Mouse (Mus musculus) intestine, embryonic 14.5 days (tissue): ENCODE data around the gene S100a4. TPM values are rescaled to one million over a fixed set of nuclear protein-coding genes. Genes with fewer than 3 reads are reported as not detected.

Experiments
- ATAC-seq: fragments of 200-750 bp; cut with Nextera tagmentation; replicated peaks from 2 replicates; pipeline ENCODE4 v1.8.0; 2017; ENCODE audit warnings: low read depth, moderate number of reproducible peaks, moderate TSS enrichment, moderate library complexity; ENCODE audit not compliant: low FRiP score, low TSS enrichment
- DNase-seq: peaks from one replicate; pipeline ENCODE4 v3.0.0-alpha.2; 2018; ENCODE audit warnings: low spot score
- H3K27ac ChIP-seq: fragments of 300-500 bp; sonication (generic); 2 replicates; pipeline ENCODE4 v1.5.1; 2014; ENCODE audit warnings: low read depth, mild to moderate bottlenecking, control low read depth
- H3K27me3 ChIP-seq: fragments of 300-500 bp; sonication (generic); replicated peaks from 2 replicates; pipeline ENCODE4 v1.6.1; 2014; ENCODE audit warnings: low read length, control low read depth; ENCODE audit not compliant: control insufficient read depth, insufficient read depth
- H3K36me3 ChIP-seq: fragments of 300-500 bp; sonication (generic); 2 replicates; pipeline ENCODE4 v1.6.1; 2014; ENCODE audit warnings: low read length, control low read depth; ENCODE audit not compliant: control insufficient read depth, insufficient read depth
- H3K4me1 ChIP-seq: fragments of 300-500 bp; sonication (generic); replicated peaks from 2 replicates; pipeline ENCODE4 v1.6.1; 2014; ENCODE audit warnings: low read length, control low read depth, mixed read lengths; ENCODE audit not compliant: control insufficient read depth, insufficient read depth
- H3K4me2 ChIP-seq: fragments of 300-500 bp; sonication (generic); 2 replicates; pipeline ENCODE4 v1.6.1; 2014; ENCODE audit warnings: low read length
- H3K4me3 ChIP-seq: fragments of 300-500 bp; sonication (generic); 2 replicates; pipeline ENCODE4 v1.5.1; 2014; ENCODE audit warnings: low read depth, low read length, control low read depth, mixed read lengths
- H3K9ac ChIP-seq: fragments of 300-500 bp; sonication (generic); 2 replicates; pipeline ENCODE4 v1.6.1; 2014; ENCODE audit warnings: mild to moderate bottlenecking, low read length
- H3K9me3 ChIP-seq: fragments of 300-500 bp; sonication (generic); 2 replicates; pipeline ENCODE4 v1.6.1; 2016; ENCODE audit warnings: low read length, control low read depth; ENCODE audit not compliant: control insufficient read depth
- WGBS: fragments of 180-500 bp; shearing (Covaris S2); extraction: QIAGEN DNeasy Blood & Tissue Kit; methylation state at CpG from one replicate; pipeline ENCODE4 v1.1.7; 2014; 5-methylcytosine and 5-hydroxymethylcytosine counted together
- polyA plus RNA-seq: library from polyadenylated mRNA; unstranded; fragments of >200 nt; fragmentation: Nextera tagmentation; extraction: Ambion mirVana; gene quantifications from 2 replicates; pipeline ENCODE4 v1.2.1, GENCODE M21; 2014

Gene S100a4
- polyA plus RNA-seq, 1 experiment from 2014 or later: 4.1 TPM

- peak overlapping the region; percentile 39; the same call in 1 of the 2 replicates for H3K27ac ChIP-seq
These were observed 20.0 kb downstream of the S100a4 start for GRCm38 (mm10) chr3:90623435-90624071.

GRCm38 (mm10) chr3:90625496-90625895 is 21.9 kb downstream of the S100a4 start:
- WGBS: 75% methylated on average over 5 of the region's 5 CpGs
- H3K4me1 ChIP-seq: peaks cover 12% of the 10 kb centered on the region
- DNase-seq: no peak

More at GRCm38 (mm10) chr3:90623435-90624071, 20.0 kb downstream of the S100a4 start:
- Histone ChIP-seq H3K27me3 (no peaks in the 10 kb centered on the region), H3K36me3 (no peaks in the 10 kb centered on the region), H3K9ac (no peak overlapping the region), H3K4me2 (no peak overlapping the region), H3K4me1 (peaks cover 12% of the 10 kb centered on the region), H3K9me3 (no peaks in the 10 kb centered on the region), H3K4me3 (no peak overlapping the region)
- peak; percentile 86 for DNase-seq
- no peak for ATAC-seq
- 14% methylated on average over 2 of the region's 2 CpGs for WGBS

GRCm38 (mm10) chr3:90626266-90627021 is 22.9 kb downstream of the S100a4 start:
- 33% methylated on average over 9 of the region's 9 CpGs for WGBS
- H3K27ac ChIP-seq: peak overlapping the region; percentile 69
- no peak overlapping the region for H3K9ac ChIP-seq
- no peaks in the 10 kb centered on the region for H3K36me3 ChIP-seq
- peak overlapping the region; percentile 3 for H3K4me2 ChIP-seq
- ATAC-seq: peak; percentile 75
- H3K27me3 ChIP-seq: no peaks in the 10 kb centered on the region
- no peak for DNase-seq
- peaks cover 12% of the 10 kb centered on the region for H3K4me1 ChIP-seq
- no peak overlapping the region for H3K4me3 ChIP-seq
- H3K9me3 ChIP-seq: no peaks in the 10 kb centered on the region

More at GRCm38 (mm10) chr3:90625496-90625895, 21.9 kb downstream of the S100a4 start:
- no peaks in the 10 kb centered on the region for H3K36me3 ChIP-seq
- no peak overlapping the region for H3K4me3 ChIP-seq
- H3K9ac ChIP-seq: no peak overlapping the region
- no peak overlapping the region for H3K4me2 ChIP-seq
- H3K27ac ChIP-seq: peak overlapping the region; percentile 69; the same call in 1 of the 2 replicates
- no peak for ATAC-seq
- no peaks in the 10 kb centered on the region for H3K27me3 ChIP-seq
- H3K9me3 ChIP-seq: no peaks in the 10 kb centered on the region

GRCm38 (mm10) chr3:90627366-90627765 is 23.8 kb downstream of the S100a4 start:
- H3K9ac ChIP-seq: no peak overlapping the region

GRCm38 (mm10) chr3:90627807-90628206 is 24.2 kb downstream of the S100a4 start:
- WGBS: 58% methylated on average over 4 of the region's 4 CpGs
- no peaks in the 10 kb centered on the region for H3K27me3 ChIP-seq
- peaks cover 12% of the 10 kb centered on the region for H3K4me1 ChIP-seq
- DNase-seq: no peak
- H3K27ac ChIP-seq: no peak overlapping the region
- H3K36me3 ChIP-seq: no peaks in the 10 kb centered on the region
- ATAC-seq: no peak
- no peak overlapping the region for H3K9ac ChIP-seq
- no peak overlapping the region for H3K4me3 ChIP-seq
- H3K9me3 ChIP-seq: no peaks in the 10 kb centered on the region
- H3K4me2 ChIP-seq: no peak overlapping the region

More at GRCm38 (mm10) chr3:90627366-90627765, 23.8 kb downstream of the S100a4 start:
- ATAC-seq (no peak), DNase-seq (no peak)
- H3K27me3 ChIP-seq: no peaks in the 10 kb centered on the region
- peak overlapping the region; percentile 69 for H3K27ac ChIP-seq
- no peaks in the 10 kb centered on the region for H3K36me3 ChIP-seq
- 91% methylated on average over 5 of the region's 5 CpGs for WGBS
- no peaks in the 10 kb centered on the region for H3K9me3 ChIP-seq
- peaks cover 12% of the 10 kb centered on the region for H3K4me1 ChIP-seq
- H3K4me2 ChIP-seq: peak overlapping the region; percentile 3; the same call in 1 of the 2 replicates
- no peak overlapping the region for H3K4me3 ChIP-seq

- Histone ChIP-seq H3K4me1 (no peaks in the 10 kb centered on the region), H3K27ac (no peak overlapping the region), H3K9me3 (no peaks in the 10 kb centered on the region), H3K4me3 (no peak overlapping the region), H3K36me3 (no peaks in the 10 kb centered on the region), H3K27me3 (no peaks in the 10 kb centered on the region), H3K9ac (no peak overlapping the region), H3K4me2 (no peak overlapping the region)
- WGBS: 88% methylated on average over 2 of the region's 2 CpGs
- no peak for ATAC-seq
- no peak for DNase-seq
These were observed 25.7 kb downstream of the S100a4 start for GRCm38 (mm10) chr3:90629298-90629697.

GRCm38 (mm10) chr3:90631984-90632383 is 28.4 kb downstream of the S100a4 start:
- Histone ChIP-seq H3K36me3 (no peaks in the 10 kb centered on the region), H3K27me3 (no peaks in the 10 kb centered on the region), H3K9me3 (no peaks in the 10 kb centered on the region), H3K9ac (no peak overlapping the region), H3K4me3 (no peak overlapping the region), H3K4me1 (no peaks in the 10 kb centered on the region), H3K4me2 (no peak overlapping the region), H3K27ac (no peak overlapping the region)
- WGBS: 73% methylated on average over 2 of the region's 2 CpGs
- ATAC-seq (no peak), DNase-seq (no peak)

GRCm38 (mm10) chr3:90638511-90639275 is 35.1 kb downstream of the S100a4 start:
- DNase-seq (no peak), ATAC-seq (no peak)
- Histone ChIP-seq H3K9me3 (no peaks in the 10 kb centered on the region), H3K36me3 (no peaks in the 10 kb centered on the region), H3K4me3 (no peak overlapping the region), H3K27ac (no peak overlapping the region), H3K27me3 (no peaks in the 10 kb centered on the region), H3K4me2 (no peak overlapping the region), H3K4me1 (no peaks in the 10 kb centered on the region), H3K9ac (no peak overlapping the region)
- 79% methylated on average over 1 of the region's 1 CpGs for WGBS
